ENCODE assay signal across 8 mouse cellular contexts in genomic region chr9:101075091-101075581, GRCm38 (mm10). TPM values are rescaled to one million over a fixed set of nuclear protein-coding genes. Genes with fewer than 3 reads are reported as not detected.
DNase-seq lines count a peak whose midpoint lies in the region; ATAC-seq and TF ChIP-seq lines count a peak whose summit lies in the region.

No protein-coding gene starts in this region.

- no peak for TF ChIP-seq POLR2A in cerebellum, adult 2 months (IDR thresholded peaks at IDR 0.05; ENCODE audit: borderline replicate concordance, insufficient read depth, low read length)
- TF ChIP-seq POLR2A in brain, embryonic 14.5 days (IDR thresholded peaks at IDR 0.05; ENCODE audit: borderline replicate concordance, extremely low read depth, insufficient read depth, insufficient read length, poor library complexity, severe bottlenecking): no peak

- no peaks in the 10 kb centered on the region for H3K36me3 ChIP-seq in heart, embryonic 14.5 days (ENCODE audit: control insufficient read depth, insufficient read depth, low read length)
- peaks cover 19% of the 10 kb centered on the region for H3K36me3 ChIP-seq in megakaryocyte, embryonic 14.5 days (replicated peaks; ENCODE audit: low read length)

- no peak for ATAC-seq in heart, embryonic 14.5 days (ENCODE audit: insufficient number of reproducible peaks, insufficient read depth, low FRiP score, low read depth)

- H3K4me2 ChIP-seq in heart, embryonic 14.5 days (ENCODE audit: low read length): peak overlapping the region; percentile 78

- H3K9me3 ChIP-seq in heart, embryonic 14.5 days (ENCODE audit: control insufficient read depth, low read length): no peaks in the 10 kb centered on the region
- H3K9me3 ChIP-seq in megakaryocyte, embryonic 14.5 days: 0 out of 2 replicates have a peak, but pooled peaks cover 1% of the 10 kb centered on the region

- under 1% methylated on average over 25 of the region's 25 CpGs for WGBS in cerebellum, adult 2 months
- under 1% methylated on average over 25 of the region's 25 CpGs for WGBS in heart, embryonic 14.5 days

- H3K4me1 ChIP-seq in cerebellum, adult 2 months (ENCODE audit: control insufficient read depth, insufficient read depth, low read length): peaks cover 6% of the 10 kb centered on the region
- peaks cover 4 to 33% of the 10 kb centered on the region in 2 experiments for H3K4me1 ChIP-seq in heart, embryonic 14.5 days (ENCODE audit: control insufficient read depth in 2 of 2, insufficient read depth in 2 of 2, low read length in 2 of 2)
- H3K4me1 ChIP-seq in megakaryocyte, embryonic 14.5 days: peaks cover 33% of the 10 kb centered on the region

- no peaks in the 10 kb centered on the region for H3K27me3 ChIP-seq in cerebellum, adult 2 months (ENCODE audit: control insufficient read depth, insufficient read depth, low read length)
- no peaks in the 10 kb centered on the region for H3K27me3 ChIP-seq in heart, embryonic 14.5 days (ENCODE audit: control insufficient read depth, insufficient read depth, low read length)
- no peaks in the 10 kb centered on the region for H3K27me3 ChIP-seq in megakaryocyte, embryonic 14.5 days (replicated peaks)

- TF ChIP-seq CTCF in cerebellum, adult 2 months (IDR thresholded peaks at IDR 0.05; ENCODE audit: borderline replicate concordance, insufficient read depth, low read depth, low read length): no peak
- TF ChIP-seq CTCF in brain, embryonic 14.5 days (IDR thresholded peaks at IDR 0.05; ENCODE audit: borderline replicate concordance, extremely low read depth, insufficient read depth, insufficient read length): no peak

- DNase-seq in cerebellum, adult 2 months: no peak
- DNase-seq in cerebellum, adult 11 months: no peak
- DNase-seq in brain, embryonic 14.5 days (ENCODE audit: low read depth): peak; percentile 55
- DNase-seq in kidney, postnatal 25 days: peak; percentile 31 to 53
- DNase-seq in spleen, postnatal 4 days (ENCODE audit: low spot score in 2 of 2): peak; percentile 27 to 69
- no peak for DNase-seq in urinary bladder, adult 2 months (ENCODE audit: low spot score)

- H3K4me3 ChIP-seq in cerebellum, adult 2 months (replicated peaks; ENCODE audit: insufficient read depth, low read depth, low read length): peak overlapping the region; percentile 71
- peak overlapping the region; percentile 62 to 99 for H3K4me3 ChIP-seq in heart, embryonic 14.5 days (ENCODE audit: control insufficient read depth in 1 of 2, insufficient read depth in 1 of 2, low read depth in 1 of 2, low read length in 2 of 2)
- H3K4me3 ChIP-seq in megakaryocyte, embryonic 14.5 days (replicated peaks): peak overlapping the region; percentile 98

- H3K27ac ChIP-seq in cerebellum, adult 2 months (ENCODE audit: insufficient read depth, low read length): peak overlapping the region; percentile 99
- peak overlapping the region; percentile 98 to 99 for H3K27ac ChIP-seq in heart, embryonic 14.5 days (replicated peaks in 1 of 2; ENCODE audit: control insufficient read depth in 1 of 2, insufficient read depth in 1 of 2, low read depth in 2 of 2, low read length in 2 of 2)

- peak overlapping the region; percentile 94 for H3K9ac ChIP-seq in heart, embryonic 14.5 days (ENCODE audit: low read length)

RNA-seq across cellular contexts. Expression of gene Msl2, which starts 1.2 kb away (rescaled TPM):
- 31.7 and 31.9 TPM in 2 replicates for polyA plus RNA-seq in cerebellum, adult 2 months (2012; rRNA removed)
- polyA plus RNA-seq in brain, embryonic 14.5 days (2012; rRNA removed): 25.8 and 33.6 TPM in 2 replicates
- polyA plus RNA-seq in heart, embryonic 14.5 days (2014; fragmentation: Nextera tagmentation; extraction: Ambion mirVana): 4.2 and 5.3 TPM in 2 replicates
- polyA plus RNA-seq in megakaryocyte, embryonic 14.5 days (2012; ENCODE audit: insufficient read depth, low replicate concordance): 4.8 and 8.7 TPM in 2 replicates
- 18.5 and 24.3 TPM in 2 replicates for polyA plus RNA-seq in urinary bladder, adult 2 months (2012; rRNA removed)

RNA-seq across cellular contexts. Expression of gene Pccb, which starts 40.4 kb away (rescaled TPM):
- polyA plus RNA-seq in cerebellum, adult 2 months (2012; rRNA removed): 73.7 and 76.7 TPM in 2 replicates
- polyA plus RNA-seq in brain, embryonic 14.5 days (2012; rRNA removed): 62.7 and 63.1 TPM in 2 replicates
- polyA plus RNA-seq in heart, embryonic 14.5 days (2014; fragmentation: Nextera tagmentation; extraction: Ambion mirVana): 25.7 and 30.4 TPM in 2 replicates
- polyA plus RNA-seq in megakaryocyte, embryonic 14.5 days (2012; ENCODE audit: insufficient read depth, low replicate concordance): 2.4 and 69.9 TPM in 2 replicates
- polyA plus RNA-seq in urinary bladder, adult 2 months (2012; rRNA removed): 56.6 and 61.2 TPM in 2 replicates

Comparison
In these comparisons a context has a peak if more than half of its experiments do, and no peak if none do; other contexts are left out.
1. DNase-seq: peak in brain, embryonic 14.5 days (single experiment), kidney, postnatal 25 days (2 of 2) and spleen, postnatal 4 days (2 of 2); none in cerebellum, adult 2 months (0 of 2), cerebellum, adult 11 months (single experiment) and urinary bladder, adult 2 months (single experiment).
2. Peak in every context shown above with its lines, with median percentiles within 50 percentile points of each other: H3K4me3 ChIP-seq.